Mouse (Mus musculus) embryonic facial prominence, embryonic 14.5 days (tissue): ENCODE measurements around the gene Ccdc190. TPM values are rescaled to one million over a fixed set of nuclear protein-coding genes. Genes with fewer than 3 reads are reported as not detected.

Source experiments
- ATAC-seq: fragments of 200-750 bp; cut with Nextera tagmentation; 2 replicates; pipeline ENCODE4 v1.8.0; 2017; ENCODE audit warnings: low read depth, moderate number of reproducible peaks, moderate TSS enrichment
- DNase-seq: peaks from one replicate; pipeline ENCODE4 v3.0.0-alpha.2; 2015; ENCODE audit warnings: low spot score
- H3K27ac ChIP-seq: fragments of 300-500 bp; sonication (generic); replicated peaks from 2 replicates; pipeline ENCODE4 v1.5.1; 2014; ENCODE audit warnings: low read depth, mild to moderate bottlenecking, low read length, moderate library complexity
- H3K27me3 ChIP-seq: fragments of 300-500 bp; sonication (generic); replicated peaks from 2 replicates; pipeline ENCODE4 v1.6.1; 2014; ENCODE audit warnings: low read length; ENCODE audit not compliant: control insufficient read depth, insufficient read depth
- H3K36me3 ChIP-seq: fragments of 300-500 bp; sonication (generic); 2 replicates; pipeline ENCODE4 v1.6.1; 2014; ENCODE audit warnings: low read length, mixed read lengths; ENCODE audit not compliant: control insufficient read depth, insufficient read depth
- H3K4me1 ChIP-seq: fragments of 300-500 bp; sonication (generic); 2 replicates; pipeline ENCODE4 v1.6.1; 2014; ENCODE audit warnings: antibody characterized with exemption, low read length; ENCODE audit not compliant: control insufficient read depth, insufficient read depth
- H3K4me2 ChIP-seq: fragments of 300-500 bp; sonication (generic); 2 replicates; pipeline ENCODE4 v1.6.1; 2014; ENCODE audit warnings: low read depth, mild to moderate bottlenecking, low read length, moderate library complexity, mixed read lengths
- H3K4me3 ChIP-seq: fragments of 300-500 bp; sonication (generic); 2 replicates; pipeline ENCODE4 v1.5.1; 2014; ENCODE audit warnings: low read depth, mild to moderate bottlenecking, low read length
- H3K9ac ChIP-seq: fragments of 300-500 bp; sonication (generic); 2 replicates; pipeline ENCODE4 v1.6.1; 2014; ENCODE audit warnings: low read depth, mild to moderate bottlenecking, low read length, moderate library complexity, mixed read lengths
- H3K9me3 ChIP-seq: fragments of 300-500 bp; sonication (generic); 2 replicates; pipeline ENCODE4 v1.6.1; 2016; ENCODE audit warnings: low read length; ENCODE audit not compliant: control insufficient read depth
- WGBS: fragments of 180-500 bp; shearing (Covaris S2); extraction: QIAGEN DNeasy Blood & Tissue Kit; methylation state at CpG from one replicate; pipeline ENCODE4 v1.1.7; 2014; 5-methylcytosine and 5-hydroxymethylcytosine counted together
- polyA plus RNA-seq: library from polyadenylated mRNA; unstranded; fragments of >200 nt; fragmentation: Nextera tagmentation; extraction: Ambion mirVana; gene quantifications from 2 replicates; pipeline ENCODE4 v1.2.1, GENCODE M21; 2014

The Ccdc190 gene
- polyA plus RNA-seq, 1 experiment from 2014 or later: 0.42 TPM

- no peak overlapping the region for H3K27ac ChIP-seq
- H3K9ac ChIP-seq: no peak overlapping the region
- H3K27me3 ChIP-seq: no peaks in the 10 kb centered on the region
- no peak overlapping the region for H3K4me3 ChIP-seq
- H3K9me3 ChIP-seq: no peaks in the 10 kb centered on the region
- ATAC-seq (no peak), DNase-seq (peak; percentile 80)
- H3K4me2 ChIP-seq: peak overlapping the region; percentile 26
- H3K36me3 ChIP-seq: no peaks in the 10 kb centered on the region
- 12% methylated on average over 8 of the region's 8 CpGs for WGBS
- H3K4me1 ChIP-seq: no peaks in the 10 kb centered on the region
These were observed 6.7 kb upstream of the Ccdc190 start for GRCm38 (mm10) chr1:169921710-169922211.

- no peak overlapping the region for H3K4me3 ChIP-seq
- ATAC-seq: no peak
- no peak overlapping the region for H3K27ac ChIP-seq
- no peaks in the 10 kb centered on the region for H3K9me3 ChIP-seq
- no peak for DNase-seq
- WGBS: 77% methylated on average over 2 of the region's 2 CpGs
- no peaks in the 10 kb centered on the region for H3K27me3 ChIP-seq
- H3K9ac ChIP-seq: no peak overlapping the region
- peaks cover 7% of the 10 kb centered on the region; the same call in 1 of the 2 replicates for H3K4me1 ChIP-seq
- no peak overlapping the region for H3K4me2 ChIP-seq
- no peaks in the 10 kb centered on the region for H3K36me3 ChIP-seq
These were observed 3.9 kb upstream of the Ccdc190 start for GRCm38 (mm10) chr1:169924567-169924966.

GRCm38 (mm10) chr1:169927753-169928369 lies 587 bp upstream of the Ccdc190 start:
- Histone ChIP-seq H3K4me1 (peaks cover 7% of the 10 kb centered on the region; the same call in 1 of the 2 replicates), H3K36me3 (no peaks in the 10 kb centered on the region), H3K9me3 (no peaks in the 10 kb centered on the region), H3K27ac (no peak overlapping the region), H3K4me2 (peak overlapping the region; percentile 47; the same call in 1 of the 2 replicates), H3K27me3 (no peaks in the 10 kb centered on the region), H3K9ac (no peak overlapping the region), H3K4me3 (no peak overlapping the region)
- WGBS: 64% methylated on average over 8 of the region's 8 CpGs
- ATAC-seq (peak; percentile 69), DNase-seq (no peak)

GRCm38 (mm10) chr1:169931698-169932097 lies 3.2 kb downstream of the Ccdc190 start:
- peaks cover 7% of the 10 kb centered on the region; the same call in 1 of the 2 replicates for H3K4me1 ChIP-seq
- H3K9me3 ChIP-seq: no peaks in the 10 kb centered on the region
- no peak overlapping the region for H3K4me2 ChIP-seq
- WGBS: 76% methylated on average over 7 of the region's 7 CpGs
- ATAC-seq: no peak
- no peak overlapping the region for H3K27ac ChIP-seq
- H3K27me3 ChIP-seq: no peaks in the 10 kb centered on the region
- no peaks in the 10 kb centered on the region for H3K36me3 ChIP-seq
- no peak overlapping the region for H3K4me3 ChIP-seq
- no peak for DNase-seq
- no peak overlapping the region for H3K9ac ChIP-seq

GRCm38 (mm10) chr1:169932122-169932746 lies 3.8 kb downstream of the Ccdc190 start:
- no peak overlapping the region for H3K4me3 ChIP-seq
- no peaks in the 10 kb centered on the region for H3K36me3 ChIP-seq
- no peak overlapping the region for H3K9ac ChIP-seq
- DNase-seq: no peak
- H3K4me1 ChIP-seq: peaks cover 7% of the 10 kb centered on the region; the same call in 1 of the 2 replicates
- H3K27me3 ChIP-seq: no peaks in the 10 kb centered on the region
- no peak overlapping the region for H3K27ac ChIP-seq
- WGBS: 61% methylated on average over 7 of the region's 7 CpGs
- peak; percentile 56; the same call in 1 of the 2 replicates for ATAC-seq
- no peaks in the 10 kb centered on the region for H3K9me3 ChIP-seq
- H3K4me2 ChIP-seq: no peak overlapping the region

GRCm38 (mm10) chr1:169934005-169934725 lies 5.7 kb downstream of the Ccdc190 start:
- Histone ChIP-seq H3K4me3 (no peak overlapping the region), H3K36me3 (no peaks in the 10 kb centered on the region), H3K9me3 (no peaks in the 10 kb centered on the region), H3K9ac (no peak overlapping the region), H3K27me3 (no peaks in the 10 kb centered on the region), H3K4me1 (no peaks in the 10 kb centered on the region), H3K4me2 (peak overlapping the region; percentile 4; the same call in 1 of the 2 replicates), H3K27ac (no peak overlapping the region)
- whole genome bisulfite sequencing: 50% methylated on average over 16 of the region's 16 CpGs
- ATAC-seq (no peak), DNase-seq (peak; percentile 74)

GRCm38 (mm10) chr1:169939345-169939744 lies 10.9 kb downstream of the Ccdc190 start:
- H3K4me2 ChIP-seq: no peak overlapping the region
- no peak overlapping the region for H3K27ac ChIP-seq
- no peaks in the 10 kb centered on the region for H3K36me3 ChIP-seq
- no peaks in the 10 kb centered on the region for H3K27me3 ChIP-seq
- H3K9me3 ChIP-seq: no peaks in the 10 kb centered on the region
- no peak overlapping the region for H3K4me3 ChIP-seq
- H3K4me1 ChIP-seq: no peaks in the 10 kb centered on the region
- 13% methylated on average over 2 of the region's 2 CpGs for WGBS
- no peak overlapping the region for H3K9ac ChIP-seq
- peak; percentile 62 for DNase-seq
- ATAC-seq: no peak

GRCm38 (mm10) chr1:169946004-169946403 lies 17.6 kb downstream of the Ccdc190 start:
- Histone ChIP-seq H3K9ac (no peak overlapping the region), H3K27ac (no peak overlapping the region), H3K27me3 (no peaks in the 10 kb centered on the region), H3K4me2 (no peak overlapping the region), H3K4me3 (no peak overlapping the region), H3K9me3 (peaks cover 10% of the 10 kb centered on the region), H3K36me3 (no peaks in the 10 kb centered on the region), H3K4me1 (no peaks in the 10 kb centered on the region)
- WGBS: 77% methylated on average over 3 of the region's 3 CpGs
- no peak for ATAC-seq
- DNase-seq: no peak
